Mouse (Mus musculus) layer of hippocampus, postnatal 25 days (tissue): ENCODE measurements at regions not wholly inside any gene's neighbourhood (a gene's known extent, or its start where the extent isn't known, plus 50 kb on each side); places are given as distances from the start of the nearest gene placed in this dataset.

Experiments used
- DNase-seq, 2 experiments: peaks; one replicate each; pipeline ENCODE4 v3.0.0; 2022; ENCODE audit warnings: mixed read lengths in 2 of 2, low spot score in 1 of 2; ENCODE audit errors: extremely low spot score in 1 of 2
- microRNA-seq, 2 experiments: library from miRNA; unstranded; fragments of <30 nt; microRNA quantifications; one replicate each; pipeline ENCODE4 v1.2.0; 2021

DNA sequence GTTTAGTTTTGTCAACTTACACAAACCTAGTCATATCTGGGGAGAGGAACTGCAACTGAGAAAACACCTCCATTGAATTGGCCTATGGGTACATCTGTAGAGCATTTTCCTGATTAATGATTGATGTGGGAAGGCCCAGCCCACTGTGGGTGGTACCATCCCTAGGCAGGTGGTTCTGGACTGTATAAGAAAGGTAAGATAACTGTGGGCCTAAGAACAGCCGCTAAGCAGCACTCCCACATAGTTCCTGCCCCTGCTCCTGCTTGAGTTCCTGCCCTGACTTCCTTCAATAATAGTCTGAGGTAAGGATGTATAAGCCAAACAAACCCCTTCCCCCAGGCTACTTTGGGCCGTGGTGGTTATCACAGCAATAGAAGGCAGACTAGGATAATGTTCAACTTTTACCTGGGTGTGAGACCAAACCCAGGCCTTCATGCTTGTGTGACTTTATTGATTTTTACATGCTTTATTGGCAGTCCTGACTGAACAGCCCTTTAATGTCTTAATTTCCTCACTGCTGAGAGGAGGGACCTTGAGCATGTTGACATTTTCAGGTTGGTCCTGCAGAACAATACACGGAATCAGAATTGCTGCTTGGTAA lies 78.8 kb upstream of the Camk1g start:
- DNase-seq, result no peak

DNA sequence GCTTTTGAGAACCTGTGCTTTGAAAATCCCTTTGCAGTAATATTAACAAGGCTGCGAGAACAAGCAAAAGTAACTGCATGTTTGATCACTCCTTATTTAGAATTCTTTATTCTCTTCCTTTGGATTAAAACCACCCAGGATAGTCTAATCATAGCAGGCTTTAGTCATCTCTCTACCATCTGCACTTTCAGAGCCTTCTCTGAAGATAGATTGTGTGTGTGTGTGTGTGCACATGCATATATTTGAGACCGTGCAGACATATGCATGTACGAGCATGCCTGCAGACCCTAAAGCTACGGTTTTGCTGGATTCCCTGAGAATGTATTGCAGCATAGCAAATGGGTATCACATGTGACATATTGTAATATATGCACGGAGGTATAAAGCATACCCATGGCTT lies 77.5 kb upstream of the Camk1g start:
- DNase-seq, result no peak

DNA sequence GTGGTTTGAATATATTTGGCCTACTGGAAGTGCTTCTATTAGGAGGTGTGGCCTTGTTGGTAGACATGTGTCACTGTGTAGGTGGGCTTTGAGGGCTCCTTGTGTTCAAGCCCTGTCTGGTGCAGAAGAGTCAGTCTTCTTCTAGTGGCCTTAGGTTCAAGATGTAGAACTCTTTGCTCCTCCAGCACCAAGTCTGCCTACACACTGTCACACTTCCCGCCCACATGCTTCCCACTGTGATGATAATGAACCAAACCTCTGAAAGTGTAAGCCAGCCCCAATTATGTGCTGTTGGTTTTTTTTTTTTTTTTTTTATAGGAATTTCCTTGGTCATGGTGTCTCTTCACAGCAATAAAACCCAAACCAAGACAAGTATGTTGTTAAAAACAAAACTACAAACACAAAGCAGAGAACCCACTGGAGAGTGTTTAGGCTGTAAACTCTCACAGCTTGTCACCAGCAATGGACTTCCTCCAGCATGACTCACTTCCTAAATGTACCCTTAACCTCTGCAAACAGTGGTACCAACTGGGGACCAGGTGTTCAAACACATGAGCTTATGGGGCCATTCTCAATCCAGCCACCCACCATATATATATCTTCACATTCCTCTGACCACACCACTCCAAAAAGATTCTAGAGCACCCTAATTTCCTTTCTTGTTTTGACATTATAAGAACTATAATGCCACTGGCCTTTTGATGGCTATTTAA lies 74.0 kb upstream of the Camk1g start:
- DNase-seq, result no peak

DNA sequence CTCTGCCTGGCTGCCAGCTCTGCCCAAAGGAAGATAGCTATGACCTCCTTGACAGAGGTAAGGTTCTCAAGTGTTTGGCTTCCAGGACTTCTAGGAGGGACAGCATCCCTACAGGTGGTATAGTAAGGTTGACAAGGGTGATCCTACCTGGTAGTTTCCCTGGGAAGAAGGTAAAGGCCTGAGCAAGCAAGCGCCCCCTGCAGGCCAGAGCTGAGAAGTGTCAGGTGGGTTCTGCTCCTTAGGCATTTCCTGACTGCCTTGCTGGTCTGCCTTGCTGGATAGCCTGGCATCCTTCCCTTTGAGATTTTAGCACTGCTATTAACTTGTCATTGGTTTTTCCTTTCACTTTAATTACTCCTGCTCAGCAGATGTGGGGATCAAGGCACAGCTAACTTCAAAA lies 70.4 kb upstream of the Camk1g start:
- DNase-seq, result no peak

DNA sequence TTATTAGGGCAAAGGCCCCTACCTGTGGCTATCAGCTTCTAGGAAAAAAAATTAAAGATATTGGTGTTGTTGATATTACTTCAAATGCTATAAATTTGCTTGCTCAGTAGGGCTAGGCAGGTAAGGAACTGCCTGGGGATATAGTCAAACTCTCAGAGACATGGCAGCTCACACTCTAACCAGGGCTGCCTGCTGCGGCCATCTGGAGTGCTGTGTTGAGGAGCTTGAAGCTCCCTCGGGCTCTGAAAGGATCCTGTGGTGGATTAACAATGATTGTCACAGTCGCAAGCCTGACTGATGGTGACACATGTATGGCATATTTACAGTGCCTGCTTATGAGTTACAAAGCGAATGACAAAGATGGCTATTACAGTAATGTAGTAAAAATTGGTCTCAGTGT lies 64.2 kb upstream of the Camk1g start:
- DNase-seq, result no peak

DNA sequence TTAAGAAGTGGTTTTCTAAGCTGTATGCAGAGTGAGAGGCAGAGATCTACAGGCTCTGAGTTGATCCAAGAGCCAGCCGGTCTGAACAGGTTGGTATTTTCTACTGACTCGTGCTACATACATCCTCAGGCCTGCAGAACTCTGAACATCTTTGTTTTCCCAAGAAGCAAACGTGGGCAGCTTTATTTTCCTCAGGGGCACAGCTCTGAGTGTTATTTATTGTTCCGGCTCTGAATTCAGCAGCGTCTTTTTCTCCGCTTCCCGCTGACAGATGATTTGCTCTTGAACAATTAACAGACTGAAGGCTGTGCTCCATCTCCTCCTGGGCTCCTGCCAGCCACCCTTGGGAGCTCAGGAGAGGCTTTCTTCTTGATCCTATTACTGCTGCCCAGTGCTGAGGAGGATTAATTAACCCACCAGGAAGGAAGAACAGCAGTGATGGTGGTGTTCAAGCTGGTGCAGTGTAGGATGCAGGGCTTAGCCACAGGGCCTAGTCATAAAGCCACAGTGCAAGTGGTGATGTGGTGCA lies 63.5 kb upstream of the Camk1g start:
- DNase-seq, result peak in 1 of 2 experiments; percentile 20

DNA sequence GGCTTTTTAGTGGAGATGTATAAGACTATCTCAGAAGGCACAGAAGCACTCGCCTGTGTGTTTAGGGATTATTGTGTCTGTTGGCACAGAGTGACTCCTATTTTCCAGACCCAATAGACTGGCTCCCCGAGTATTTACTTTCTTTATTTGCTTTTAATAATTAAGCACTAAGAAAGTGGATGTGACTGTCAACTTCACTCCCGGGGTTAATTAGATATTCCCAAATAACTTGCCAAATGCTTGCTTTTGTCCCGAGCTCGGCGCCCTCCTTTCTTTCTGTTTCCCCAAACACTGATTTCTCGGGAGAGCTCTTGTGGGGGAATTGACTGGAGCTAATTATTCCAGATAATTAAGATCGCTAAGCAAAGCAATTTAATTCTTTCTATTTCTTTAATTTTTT lies 60.1 kb upstream of the Camk1g start:
- DNase-seq, result no peak

DNA sequence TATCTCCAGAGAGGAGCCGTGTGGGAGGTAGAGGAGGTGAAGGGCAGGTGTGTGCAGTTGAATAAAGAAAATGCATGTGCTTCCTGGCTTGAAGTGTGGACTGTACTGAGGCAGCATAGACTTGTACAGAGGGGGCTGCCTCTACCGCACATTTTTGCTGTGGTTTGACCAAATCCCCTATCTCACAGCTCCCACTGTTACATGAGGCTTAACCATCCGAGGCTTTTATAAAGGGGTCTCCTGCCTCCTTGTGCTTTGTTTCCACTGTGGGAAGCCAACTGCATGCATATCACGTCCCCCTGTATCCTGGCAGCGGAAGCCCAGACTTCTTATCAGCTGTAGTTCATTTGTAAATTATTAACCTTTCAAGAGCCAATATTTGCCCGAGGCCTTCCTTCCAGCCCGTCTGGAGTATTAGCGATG lies 53.6 kb upstream of the Camk1g start:
- DNase-seq, result no peak

DNA sequence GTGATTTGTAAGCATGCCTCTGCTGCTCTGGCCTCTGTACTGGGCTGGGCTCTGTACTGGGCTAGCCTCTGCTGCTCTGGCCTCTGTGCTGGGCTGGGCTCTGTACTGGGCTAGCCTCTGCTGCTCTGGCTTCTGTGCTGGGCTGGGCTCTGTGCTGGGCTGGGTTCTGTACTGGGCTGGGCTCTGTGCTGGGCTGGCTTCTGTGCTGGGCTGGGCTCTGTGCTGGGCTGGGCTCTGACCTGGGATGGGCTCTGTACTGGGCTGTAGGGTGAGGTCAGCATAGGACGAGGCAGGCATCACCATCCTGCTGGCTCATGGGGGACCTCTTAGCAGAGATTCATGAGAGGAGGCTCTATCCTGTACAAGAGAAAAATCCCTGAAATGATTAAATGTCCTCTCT lies 52.8 kb upstream of the Camk1g start:
- DNase-seq, result no peak

DNA sequence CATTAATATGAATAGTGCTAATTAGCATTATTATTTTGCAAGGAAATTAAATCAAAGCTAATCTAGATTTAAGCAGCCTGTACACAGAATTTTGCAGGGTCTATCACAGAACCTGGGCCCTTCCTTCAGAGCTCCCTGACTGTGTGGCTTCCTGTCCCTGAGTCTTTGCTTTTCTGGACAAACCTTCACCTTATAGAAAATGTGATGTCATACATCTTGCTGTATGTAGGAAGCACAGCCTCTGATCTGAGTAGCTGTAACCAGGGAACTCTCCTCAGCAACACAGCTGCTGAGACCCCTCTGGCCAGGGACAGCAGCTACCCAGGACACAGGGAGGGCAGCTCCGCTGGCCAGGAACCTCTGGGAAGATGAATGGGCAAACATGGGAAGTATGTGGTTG lies 51.7 kb upstream of the Camk1g start:
- DNase-seq, result no peak

DNA sequence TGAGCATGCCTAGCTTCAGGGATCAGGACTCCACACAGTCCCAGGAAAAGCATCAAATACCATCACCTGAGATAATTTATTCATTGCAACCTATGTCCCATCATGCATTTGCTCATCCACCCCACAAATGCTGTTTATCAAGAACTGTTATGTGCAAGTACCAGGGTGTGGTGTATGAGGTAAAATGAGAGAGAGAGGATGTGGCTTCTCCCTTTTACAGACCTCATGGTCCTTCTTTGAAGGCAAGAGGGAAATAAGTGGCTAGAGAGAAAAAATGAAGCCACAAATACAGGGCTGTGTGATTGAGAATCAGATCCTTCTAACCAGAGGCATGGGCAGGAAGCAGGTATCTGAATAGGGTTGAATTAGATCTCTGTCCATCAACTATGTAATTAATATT lies 51.3 kb upstream of the Camk1g start:
- DNase-seq, result no peak

Small RNA genes lying in the stretch of these regions (microRNA-seq; reads per million reads assigned to microRNA genes)
- 1.5 to 2.6 reads per million in 2 experiments for gene Mir205
